Mouse (Mus musculus): ENCODE measurements around the gene Atf7ip.
"Not testable (repeated sequence)": the region's sequence is repeated elsewhere in the genome, so short reads cannot be mapped to it uniquely, and the experiment has no call there.

Gene Atf7ip

GRCm38 (mm10) chr6:136505867-136506266 is at the start of gene Atf7ip:
Gene Atf7ip (plus strand): TSS chr6:136506167.
- in situ Hi-C loops (cut with MseI, MboI), result not testable (repeated sequence)

DNA sequence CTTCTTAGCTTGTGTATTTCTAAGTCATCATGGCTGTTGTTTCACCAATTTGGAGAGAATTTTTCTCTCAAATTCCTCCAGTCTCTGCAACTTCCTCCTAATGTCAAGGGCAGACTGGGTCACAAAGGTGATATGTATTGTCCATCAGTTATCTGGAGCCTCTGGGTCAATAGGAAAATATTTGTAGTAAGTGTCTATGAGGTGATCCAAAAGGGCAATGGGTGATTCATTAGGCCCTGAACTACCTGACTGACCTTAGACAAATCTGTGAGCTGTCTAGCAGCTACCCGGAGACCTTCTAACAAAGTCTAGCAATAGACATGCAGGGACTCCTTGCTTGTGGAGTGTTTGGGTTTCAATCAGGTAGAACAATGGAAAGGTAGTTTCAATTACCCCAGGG is 49.7 kb upstream of the Atf7ip start:
- in situ Hi-C loops (cut with MseI, MboI), result no loop called here

- in situ Hi-C loops (cut with MseI, MboI), result no loop called here
Observed at GRCm38 (mm10) chr6:136459156-136459555, 46.8 kb upstream of the Atf7ip start.

GRCm38 (mm10) chr6:136463491-136463890 is 42.5 kb upstream of the Atf7ip start:
- in situ Hi-C loops (cut with MseI, MboI), result loop anchor here (10.0 kb wide), 1 partner anchor 91 kb away; no protein-coding TSS in a partner anchor

DNA sequence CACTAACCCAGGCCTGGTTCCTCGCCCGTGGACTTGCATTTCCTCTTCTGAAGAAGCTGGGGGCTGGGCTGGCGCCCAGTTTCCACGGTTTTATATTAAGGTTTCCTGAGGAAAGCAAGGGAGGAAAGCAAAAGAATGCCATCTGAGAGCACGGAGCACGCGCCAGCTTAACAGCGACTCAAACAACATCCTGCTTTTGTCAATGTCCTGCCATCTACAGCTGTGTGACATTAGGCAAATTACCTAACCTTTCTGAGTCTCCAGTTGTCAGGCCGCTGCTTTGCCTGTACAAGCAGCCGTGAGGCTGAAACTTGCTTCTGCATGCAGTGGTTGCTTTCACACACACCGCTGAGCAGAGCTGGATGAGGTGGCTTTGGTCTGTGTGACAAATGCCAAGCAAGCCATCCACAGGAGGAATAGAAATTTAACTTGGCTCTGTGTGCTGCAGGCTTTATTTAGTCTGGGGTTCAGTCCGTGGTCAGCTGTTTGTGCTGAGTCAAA is 41.8 kb upstream of the Atf7ip start:
- in situ Hi-C loops (cut with MseI, MboI), result loop anchor here (10.0 kb wide), 1 partner anchor 91 kb away; no protein-coding TSS in a partner anchor

DNA sequence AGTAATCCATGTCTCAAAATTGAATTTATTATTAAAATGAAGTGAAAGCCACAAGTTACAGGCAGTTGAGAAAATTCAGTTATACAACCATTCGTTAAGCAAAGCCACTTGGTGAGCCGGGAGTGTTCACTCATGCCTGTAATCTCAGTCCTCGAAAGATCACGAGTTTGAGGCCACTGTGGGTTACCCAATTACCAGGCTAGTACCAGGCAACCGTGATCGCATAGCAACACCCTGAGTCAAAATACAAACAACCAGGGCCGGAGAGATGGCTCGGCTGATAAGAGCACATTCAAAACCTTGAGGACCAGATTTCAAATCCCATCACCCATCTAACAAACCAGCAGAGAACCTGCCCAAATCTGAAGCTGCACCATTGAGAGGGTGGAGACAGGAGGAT is 40.9 kb upstream of the Atf7ip start:
- in situ Hi-C loops (cut with MseI, MboI), result loop anchor here (5.0 to 10.0 kb wide), 2 partner anchors 52 to 90 kb away; no protein-coding TSS in a partner anchor

DNA sequence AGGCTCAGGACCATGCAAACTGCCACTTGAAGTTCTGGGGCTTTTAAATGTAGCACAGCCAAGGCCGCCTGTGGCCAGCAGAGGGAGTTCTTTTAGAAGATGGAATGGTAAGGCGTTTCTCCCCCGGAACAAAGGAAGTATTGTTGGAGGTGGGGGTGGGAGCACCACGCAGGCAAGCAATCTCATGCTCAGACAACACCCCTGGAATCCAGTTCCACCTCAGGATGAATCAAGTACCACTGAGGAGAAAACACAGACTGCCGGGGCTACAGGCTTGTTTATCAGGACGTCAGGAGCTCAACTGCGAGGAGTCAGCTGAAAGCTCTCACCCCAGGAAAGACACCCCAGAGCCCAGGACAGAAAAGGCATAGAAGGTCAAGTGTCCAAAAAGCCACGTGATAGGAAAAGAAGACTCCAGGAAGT is 40.0 kb upstream of the Atf7ip start:
- in situ Hi-C loops (cut with MseI, MboI), result loop anchor here (5.0 to 10.0 kb wide), 2 partner anchors 51 to 89 kb away; no protein-coding TSS in a partner anchor

- in situ Hi-C loops (cut with MseI, MboI), result loop anchor here (5.0 to 10.0 kb wide), 2 partner anchors 50 to 88 kb away; no protein-coding TSS in a partner anchor
Observed at GRCm38 (mm10) chr6:136466956-136467750, 38.8 kb upstream of the Atf7ip start.

DNA sequence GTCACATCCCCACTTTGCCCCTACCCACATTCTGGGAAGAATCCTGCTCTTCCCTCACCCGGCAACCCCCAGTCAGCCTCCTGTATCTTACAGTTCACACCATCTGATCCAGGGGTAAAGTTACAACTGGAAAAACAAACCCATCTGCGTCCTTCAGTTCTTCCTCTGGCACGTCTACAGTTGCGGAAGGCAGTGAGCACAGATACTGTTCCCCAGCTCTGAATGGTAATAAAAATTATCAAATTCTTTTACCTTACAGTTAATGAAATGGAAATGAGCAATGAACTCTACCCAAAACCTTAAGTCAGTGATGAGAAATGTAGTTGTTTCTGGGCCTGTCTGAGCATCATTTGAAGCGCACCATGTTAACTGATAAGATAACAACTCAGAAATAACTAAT is 38.1 kb upstream of the Atf7ip start:
- in situ Hi-C loops (cut with MseI, MboI), result loop anchor here (5.0 to 10.0 kb wide), 2 partner anchors 49 to 87 kb away; no protein-coding TSS in a partner anchor

- in situ Hi-C loops (cut with MseI, MboI), result loop anchor here (5.0 to 10.0 kb wide), 2 partner anchors 49 to 86 kb away; no protein-coding TSS in a partner anchor
Observed at GRCm38 (mm10) chr6:136468401-136468912, 37.5 kb upstream of the Atf7ip start.

- in situ Hi-C loops (cut with MseI, MboI), result loop anchor here (5.0 to 10.0 kb wide), 2 partner anchors 48 to 86 kb away; no protein-coding TSS in a partner anchor
Observed at GRCm38 (mm10) chr6:136468974-136469792, 36.8 kb upstream of the Atf7ip start.

DNA sequence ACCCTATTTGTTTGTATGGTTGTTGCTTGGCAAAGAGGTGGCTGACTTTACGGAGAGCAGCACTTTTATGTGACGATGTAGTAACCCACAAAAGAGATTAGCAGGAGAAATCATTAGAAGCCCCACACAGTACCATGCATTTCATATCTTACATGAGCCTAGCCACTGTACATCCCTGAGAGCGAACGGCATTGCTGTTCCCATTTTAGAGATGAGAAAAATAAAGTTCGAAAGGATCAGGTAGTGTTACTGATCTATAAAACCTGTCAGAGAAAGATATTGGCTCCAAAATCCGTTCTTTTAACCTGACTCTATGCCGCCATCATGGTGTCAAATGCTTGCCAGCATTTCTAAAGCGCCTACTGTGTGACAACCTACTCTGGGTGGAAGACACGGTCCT is 36.2 kb upstream of the Atf7ip start:
- in situ Hi-C loops (cut with MseI, MboI), result loop anchor here (5.0 to 10.0 kb wide), 2 partner anchors 47 to 85 kb away; no protein-coding TSS in a partner anchor

- in situ Hi-C loops (cut with MseI, MboI), result no loop called here
Observed at GRCm38 (mm10) chr6:136470321-136471230, 35.4 kb upstream of the Atf7ip start.

- in situ Hi-C loops (cut with MseI, MboI), result no loop called here
Observed at GRCm38 (mm10) chr6:136471601-136472000, 34.4 kb upstream of the Atf7ip start.

DNA sequence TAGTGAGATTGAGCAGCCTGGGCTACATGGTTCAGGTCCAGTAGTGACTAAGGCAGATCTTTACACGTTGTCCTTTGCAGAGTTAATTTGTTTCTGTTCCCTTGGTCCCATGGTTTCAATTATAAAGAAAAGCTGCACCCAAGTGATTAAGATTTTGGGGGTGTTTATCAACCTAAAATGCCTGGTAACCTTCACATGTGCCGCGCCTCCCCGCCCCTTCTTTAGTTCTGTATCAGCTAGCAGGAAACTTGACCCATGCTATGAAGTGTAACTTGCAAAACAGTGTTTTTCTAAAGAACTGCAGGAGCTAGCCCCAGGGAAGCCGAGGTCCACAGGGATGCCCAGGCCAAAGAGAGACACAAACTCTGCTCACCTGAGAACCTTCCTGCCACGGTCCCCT is 33.2 kb upstream of the Atf7ip start:
- in situ Hi-C loops (cut with MseI, MboI), result no loop called here

DNA sequence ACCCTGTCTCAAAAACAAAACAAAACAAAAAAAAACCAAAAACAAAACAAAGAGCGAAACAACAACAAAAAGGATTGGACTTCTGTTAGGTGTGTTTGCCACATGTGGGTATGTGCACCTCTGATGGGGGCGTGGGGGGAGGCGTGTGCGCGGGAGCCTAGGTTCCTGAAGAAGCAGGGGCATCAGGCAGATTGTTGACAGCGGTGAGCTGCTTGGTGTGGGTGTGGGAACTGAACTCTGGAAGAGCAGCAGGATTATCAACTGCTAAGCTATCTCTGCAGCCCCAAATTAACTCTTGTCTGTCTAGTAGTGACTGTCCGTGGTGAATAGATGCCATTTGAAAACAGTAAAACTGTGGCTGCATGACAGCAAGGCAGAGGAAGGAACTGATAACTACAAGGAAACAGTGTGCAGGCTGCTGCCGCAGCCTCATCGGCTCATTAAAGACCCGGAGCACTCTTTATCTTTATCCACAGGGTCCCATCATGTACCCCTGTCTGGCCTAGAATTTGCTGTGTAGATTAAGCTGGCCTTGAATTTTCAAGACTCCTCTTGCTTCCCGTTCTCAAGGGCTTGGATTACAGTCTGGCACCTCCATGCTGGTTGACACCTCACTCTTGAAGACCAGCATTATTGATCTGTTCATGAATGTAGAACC is 32.4 kb upstream of the Atf7ip start:
- in situ Hi-C loops (cut with MseI, MboI), result no loop called here

GRCm38 (mm10) chr6:136475171-136475860 is 30.7 kb upstream of the Atf7ip start:
- in situ Hi-C loops (cut with MseI, MboI), result loop anchor here in 1 of 2 experiments (5.0 kb wide), 1 partner anchor 37 kb away; no protein-coding TSS in a partner anchor

- in situ Hi-C loops (cut with MseI, MboI), result loop anchor here in 1 of 2 experiments (5.0 kb wide), 1 partner anchor 34 kb away; no protein-coding TSS in a partner anchor
Observed at GRCm38 (mm10) chr6:136477878-136478277, 28.1 kb upstream of the Atf7ip start.

DNA sequence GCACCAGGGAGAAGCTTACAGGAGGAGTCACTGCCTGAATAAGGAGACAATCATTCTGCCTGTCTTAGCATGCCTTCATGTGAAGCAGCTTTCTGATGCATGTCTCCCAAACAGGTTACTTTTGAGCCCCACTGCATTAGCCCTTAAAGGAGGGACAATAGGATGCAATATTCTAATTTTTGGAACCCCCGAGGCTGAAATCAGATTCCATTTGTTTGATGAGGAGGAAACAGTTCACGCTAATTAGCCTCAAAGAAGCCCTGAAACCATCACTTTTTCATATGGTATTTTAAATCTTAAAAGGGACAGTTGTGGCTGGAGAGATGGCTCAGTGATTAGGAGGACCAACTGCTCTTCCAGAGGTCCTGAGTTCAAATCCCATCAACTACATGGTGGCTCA is 22.4 kb upstream of the Atf7ip start:
- in situ Hi-C loops (cut with MseI, MboI), result no loop called here

Measured in mouse trophoblast stem cell (cell line).